Mouse (Mus musculus) neural tube, embryonic 13.5 days (tissue): ENCODE results near the gene Rab43. TPM values are rescaled to one million over a fixed set of nuclear protein-coding genes. Genes with fewer than 3 reads are reported as not detected.

Source experiments
- ATAC-seq: fragments of 200-750 bp; cut with Nextera tagmentation; 2 replicates; pipeline ENCODE4 v1.8.0; 2017; ENCODE audit warnings: low read depth, mild to moderate bottlenecking, moderate TSS enrichment, moderate library complexity
- H3K27ac ChIP-seq: fragments of 300-500 bp; sonication (generic); replicated peaks from 2 replicates; pipeline ENCODE4 v1.5.1; 2015; ENCODE audit warnings: moderate library complexity, mild to moderate bottlenecking, inconsistent platforms
- H3K27me3 ChIP-seq: fragments of 300-500 bp; sonication (generic); 2 replicates; pipeline ENCODE4 v1.6.1; 2015; ENCODE audit warnings: mild to moderate bottlenecking, inconsistent platforms
- H3K36me3 ChIP-seq: fragments of 300-500 bp; sonication (generic); 2 replicates; pipeline ENCODE4 v1.6.1; 2015; ENCODE audit warnings: mild to moderate bottlenecking, inconsistent platforms
- H3K4me1 ChIP-seq: fragments of 300-500 bp; sonication (generic); replicated peaks from 2 replicates; pipeline ENCODE4 v1.6.1; 2015; ENCODE audit warnings: inconsistent platforms
- H3K4me2 ChIP-seq: fragments of 300-500 bp; sonication (generic); 2 replicates; pipeline ENCODE4 v1.6.1; 2015; ENCODE audit warnings: inconsistent platforms, mild to moderate bottlenecking, moderate library complexity
- H3K4me3 ChIP-seq: fragments of 300-500 bp; sonication (generic); 2 replicates; pipeline ENCODE4 v1.5.1; 2015; ENCODE audit warnings: mild to moderate bottlenecking, inconsistent platforms
- H3K9ac ChIP-seq: fragments of 300-500 bp; sonication (generic); 2 replicates; pipeline ENCODE4 v1.6.1; 2015; ENCODE audit warnings: moderate library complexity, mild to moderate bottlenecking, inconsistent platforms
- H3K9me3 ChIP-seq: fragments of 300-500 bp; sonication (generic); 2 replicates; pipeline ENCODE4 v1.6.1; 2016; ENCODE audit warnings: inconsistent platforms
- WGBS: fragments of 180-500 bp; shearing (Covaris S2); methylation state at CpG from one replicate; pipeline ENCODE4 v1.1.7; 2015; 5-methylcytosine and 5-hydroxymethylcytosine counted together
- polyA plus RNA-seq: library from polyadenylated mRNA; unstranded; fragments of >200 nt; fragmentation: Nextera tagmentation; extraction: Ambion mirVana; gene quantifications from 2 replicates; pipeline ENCODE4 v1.2.1, GENCODE M21; 2015

The Rab43 gene
- polyA plus RNA-seq, 1 experiment from 2014 or later: 8.8 TPM

- no peak overlapping the region for H3K4me2 ChIP-seq
- H3K9me3 ChIP-seq: no peaks in the 10 kb centered on the region
- WGBS: 93% methylated on average over 10 of the region's 10 CpGs
- no peak overlapping the region for H3K27ac ChIP-seq
- peaks cover 22% of the 10 kb centered on the region for H3K36me3 ChIP-seq
- H3K9ac ChIP-seq: no peak overlapping the region
- ATAC-seq: no peak
- no peaks in the 10 kb centered on the region for H3K27me3 ChIP-seq
- no peak overlapping the region for H3K4me3 ChIP-seq
- peaks cover 9% of the 10 kb centered on the region for H3K4me1 ChIP-seq
Observed at GRCm38 (mm10) chr6:87793821-87794510, 18.0 kb downstream of the Rab43 start.

GRCm38 (mm10) chr6:87791826-87792225, 20.1 kb downstream of the Rab43 start:
- H3K4me3 ChIP-seq: no peak overlapping the region
- no peaks in the 10 kb centered on the region for H3K9me3 ChIP-seq
- ATAC-seq: no peak
- 89% methylated on average over 5 of the region's 5 CpGs for WGBS
- no peak overlapping the region for H3K9ac ChIP-seq
- no peak overlapping the region for H3K4me2 ChIP-seq
- no peaks in the 10 kb centered on the region for H3K27me3 ChIP-seq
- H3K4me1 ChIP-seq: peaks cover 11% of the 10 kb centered on the region
- H3K27ac ChIP-seq: no peak overlapping the region
- H3K36me3 ChIP-seq: peaks cover 22% of the 10 kb centered on the region

GRCm38 (mm10) chr6:87790779-87791480, 21.0 kb downstream of the Rab43 start:
- no peaks in the 10 kb centered on the region for H3K9me3 ChIP-seq
- peaks cover 11% of the 10 kb centered on the region for H3K4me1 ChIP-seq
- no peaks in the 10 kb centered on the region for H3K27me3 ChIP-seq
- no peak overlapping the region for H3K4me2 ChIP-seq
- no peak overlapping the region for H3K27ac ChIP-seq
- no peak for ATAC-seq
- H3K36me3 ChIP-seq: peaks cover 22% of the 10 kb centered on the region
- H3K9ac ChIP-seq: no peak overlapping the region
- H3K4me3 ChIP-seq: no peak overlapping the region
- WGBS: 75% methylated on average over 7 of the region's 7 CpGs

GRCm38 (mm10) chr6:87789791-87790190, 22.2 kb downstream of the Rab43 start:
- Histone ChIP-seq H3K4me3 (no peak overlapping the region), H3K27ac (0 out of 2 replicates have a peak overlapping the region, but pooled peaks have one; percentile 14), H3K36me3 (peaks cover 22% of the 10 kb centered on the region), H3K9ac (0 out of 2 replicates have a peak overlapping the region, but pooled peaks have one; percentile 6), H3K9me3 (no peaks in the 10 kb centered on the region), H3K4me1 (peaks cover 11% of the 10 kb centered on the region), H3K4me2 (no peak overlapping the region), H3K27me3 (no peaks in the 10 kb centered on the region)
- 96% methylated on average over 6 of the region's 6 CpGs for WGBS
- ATAC-seq: no peak

- Histone ChIP-seq H3K4me2 (no peak overlapping the region), H3K4me1 (peaks cover 11% of the 10 kb centered on the region), H3K27ac (peak overlapping the region; percentile 14; the same call in 1 of the 2 replicates), H3K4me3 (no peak overlapping the region), H3K27me3 (no peaks in the 10 kb centered on the region), H3K9ac (0 out of 2 replicates have a peak overlapping the region, but pooled peaks have one; percentile 6), H3K9me3 (no peaks in the 10 kb centered on the region), H3K36me3 (peaks cover 18% of the 10 kb centered on the region)
- no peak for ATAC-seq
- 39% methylated on average over 5 of the region's 5 CpGs for WGBS
Observed at GRCm38 (mm10) chr6:87788896-87789587, 22.9 kb downstream of the Rab43 start.

GRCm38 (mm10) chr6:87788266-87788895, 23.6 kb downstream of the Rab43 start:
- no peak for ATAC-seq
- Histone ChIP-seq H3K36me3 (peaks cover 16% of the 10 kb centered on the region), H3K9me3 (no peaks in the 10 kb centered on the region), H3K27ac (no peak overlapping the region), H3K4me3 (no peak overlapping the region), H3K4me1 (peaks cover 11% of the 10 kb centered on the region), H3K27me3 (no peaks in the 10 kb centered on the region), H3K4me2 (no peak overlapping the region), H3K9ac (no peak overlapping the region)
- WGBS: 94% methylated on average over 9 of the region's 9 CpGs

GRCm38 (mm10) chr6:87787108-87787890, 24.7 kb downstream of the Rab43 start:
- no peaks in the 10 kb centered on the region for H3K9me3 ChIP-seq
- H3K27ac ChIP-seq: no peak overlapping the region
- 87% methylated on average over 6 of the region's 6 CpGs for WGBS
- no peak overlapping the region for H3K4me3 ChIP-seq
- no peak overlapping the region for H3K9ac ChIP-seq
- H3K4me2 ChIP-seq: no peak overlapping the region
- peaks cover 11% of the 10 kb centered on the region for H3K4me1 ChIP-seq
- H3K27me3 ChIP-seq: no peaks in the 10 kb centered on the region
- no peak for ATAC-seq
- peaks cover 9% of the 10 kb centered on the region for H3K36me3 ChIP-seq

- Histone ChIP-seq H3K4me1 (peaks cover 11% of the 10 kb centered on the region), H3K27me3 (no peaks in the 10 kb centered on the region), H3K4me3 (no peak overlapping the region), H3K9me3 (no peaks in the 10 kb centered on the region), H3K27ac (no peak overlapping the region), H3K36me3 (peaks cover 2% of the 10 kb centered on the region; the same call in 1 of the 2 replicates), H3K4me2 (no peak overlapping the region), H3K9ac (no peak overlapping the region)
- WGBS: 88% methylated on average over 5 of the region's 5 CpGs
- no peak for ATAC-seq
Observed at GRCm38 (mm10) chr6:87786621-87787020, 25.3 kb downstream of the Rab43 start.

GRCm38 (mm10) chr6:87784033-87784432, 27.9 kb downstream of the Rab43 start:
- 82% methylated on average over 8 of the region's 8 CpGs for WGBS
- Histone ChIP-seq H3K4me2 (no peak overlapping the region), H3K9ac (no peak overlapping the region), H3K4me3 (no peak overlapping the region), H3K9me3 (no peaks in the 10 kb centered on the region), H3K27me3 (no peaks in the 10 kb centered on the region), H3K27ac (no peak overlapping the region), H3K4me1 (peaks cover 3% of the 10 kb centered on the region), H3K36me3 (no peaks in the 10 kb centered on the region)
- no peak for ATAC-seq

GRCm38 (mm10) chr6:87780546-87781301, 31.2 kb downstream of the Rab43 start:
- WGBS: 80% methylated on average over 10 of the region's 10 CpGs
- Histone ChIP-seq H3K4me2 (no peak overlapping the region), H3K4me3 (no peak overlapping the region), H3K9me3 (no peaks in the 10 kb centered on the region), H3K36me3 (no peaks in the 10 kb centered on the region), H3K9ac (no peak overlapping the region), H3K27ac (no peak overlapping the region), H3K4me1 (no peaks in the 10 kb centered on the region), H3K27me3 (no peaks in the 10 kb centered on the region)
- no peak for ATAC-seq
